Mouse (Mus musculus): ENCODE data around the gene Grem1. TPM values are rescaled to one million over a fixed set of nuclear protein-coding genes. Genes with fewer than 3 reads are reported as not detected.

Grem1 gene
- total RNA-seq (2021): under 1 TPM in 1 of 2 experiments, not detected in 1; 0.77 TPM
- long read RNA-seq, experiment 1: 0 reads
- long read RNA-seq, experiment 2: 0 reads

GRCm38 (mm10) chr2:113758311-113759161, at the start of gene Grem1:
Gene Grem1 (minus strand): TSS chr2:113758646.
- DNase-seq: peak in 1 of 2 experiments; percentile 4

GRCm38 (mm10) chr2:113807640-113808039, 49.2 kb upstream of the Grem1 start:
- DNase-seq: peak; percentile 25 to 79

GRCm38 (mm10) chr2:113806851-113807577, 48.6 kb upstream of the Grem1 start:
- no peak for DNase-seq

DNA sequence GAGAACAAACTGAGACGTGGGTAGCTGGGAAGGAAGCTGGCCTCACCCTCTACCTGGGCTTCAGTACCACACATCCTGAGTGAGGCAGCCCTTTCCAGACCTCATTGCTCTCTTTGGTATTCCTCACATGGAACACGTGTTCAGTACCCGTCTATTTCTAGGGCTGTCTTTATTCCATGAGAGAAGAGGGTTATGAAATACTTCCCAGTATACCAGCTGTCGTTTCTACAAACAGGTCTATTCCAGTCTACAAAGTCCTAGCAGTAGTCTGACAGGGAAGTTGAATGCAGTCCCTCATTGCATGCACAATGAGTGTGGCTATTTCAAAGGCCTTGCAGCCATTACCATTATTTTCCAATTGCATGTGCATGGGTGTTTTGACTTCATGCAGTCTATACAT, 47.3 kb upstream of the Grem1 start:
- DNase-seq: no peak

DNA sequence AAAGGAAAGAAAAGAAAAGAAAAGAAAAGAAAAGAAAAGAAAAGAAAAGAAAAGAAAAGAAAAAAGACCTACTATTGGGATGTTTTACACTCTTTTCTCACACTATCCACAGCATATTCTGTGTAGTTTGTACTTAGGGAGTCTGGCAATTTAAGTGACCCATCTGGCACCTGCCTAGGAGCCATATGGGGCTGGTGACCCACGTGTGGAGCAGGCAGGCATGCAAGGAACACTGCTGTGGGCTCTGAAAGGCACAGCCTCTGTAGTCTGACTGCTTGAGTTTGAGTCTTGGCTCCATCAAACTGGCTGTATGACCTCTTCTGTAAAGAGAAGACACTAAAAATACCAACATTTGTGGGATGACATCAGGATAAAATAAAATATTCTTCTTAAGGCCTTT, 45.3 kb upstream of the Grem1 start:
- DNase-seq: no peak

DNA sequence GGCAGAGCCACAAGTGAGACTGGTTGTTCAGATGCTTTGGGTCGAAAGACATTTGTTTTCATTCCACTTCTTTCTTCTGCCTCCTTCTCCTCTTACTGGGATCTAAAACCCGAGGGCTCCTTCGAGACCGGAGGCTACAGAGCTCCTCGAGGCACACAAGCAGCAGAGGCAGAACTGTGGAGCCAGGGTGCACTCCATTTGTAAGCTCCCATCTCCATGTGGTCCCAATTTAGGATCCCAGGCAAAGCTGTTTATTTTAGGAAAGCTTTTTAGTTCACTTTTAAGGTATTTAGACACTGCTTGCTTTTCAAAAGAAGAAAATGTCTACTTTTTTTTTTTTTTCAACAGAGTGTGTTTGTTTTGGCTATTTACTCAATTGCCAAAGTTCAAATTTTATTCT, 42.4 kb upstream of the Grem1 start:
- DNase-seq: no peak

DNA sequence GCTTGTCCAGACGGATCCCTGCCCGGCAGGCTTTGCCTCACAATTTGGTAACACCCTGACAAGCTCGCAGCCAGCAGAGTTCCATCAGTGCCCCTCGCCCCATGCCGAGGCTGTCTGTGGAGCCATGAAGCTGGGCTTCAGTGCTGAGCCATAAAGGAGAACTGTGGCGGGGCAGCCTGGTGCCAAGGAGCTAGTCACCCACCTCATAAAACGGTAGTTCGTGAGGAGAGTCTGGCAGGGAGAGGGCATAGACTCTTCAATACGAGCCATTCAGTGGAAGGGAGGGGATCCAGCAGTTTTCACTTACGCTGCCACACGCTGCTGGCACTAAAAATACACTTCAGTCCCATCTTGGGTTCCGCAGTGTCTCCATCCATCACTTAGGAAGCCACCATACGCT, 40.2 kb upstream of the Grem1 start:
- no peak for DNase-seq

DNA sequence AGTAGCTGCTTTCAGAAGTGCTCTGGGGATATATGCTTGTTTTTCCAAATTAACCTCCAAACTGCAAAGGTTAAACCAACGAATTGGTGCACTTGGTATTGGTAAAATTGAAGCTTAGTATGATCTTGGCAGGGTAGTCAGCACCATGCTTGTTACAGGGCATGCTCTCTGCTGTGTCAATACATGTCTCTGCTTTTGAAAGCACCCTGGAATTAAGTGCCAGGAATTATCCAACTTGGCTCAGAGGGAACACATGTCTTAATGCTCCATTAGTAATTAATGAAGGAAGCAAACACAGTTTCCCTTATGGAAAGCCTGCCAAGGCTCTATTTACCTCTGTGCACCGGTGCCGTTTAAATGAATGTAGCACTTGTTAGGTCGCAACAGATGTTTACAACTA, 36.7 kb upstream of the Grem1 start:
- no peak for DNase-seq

DNA sequence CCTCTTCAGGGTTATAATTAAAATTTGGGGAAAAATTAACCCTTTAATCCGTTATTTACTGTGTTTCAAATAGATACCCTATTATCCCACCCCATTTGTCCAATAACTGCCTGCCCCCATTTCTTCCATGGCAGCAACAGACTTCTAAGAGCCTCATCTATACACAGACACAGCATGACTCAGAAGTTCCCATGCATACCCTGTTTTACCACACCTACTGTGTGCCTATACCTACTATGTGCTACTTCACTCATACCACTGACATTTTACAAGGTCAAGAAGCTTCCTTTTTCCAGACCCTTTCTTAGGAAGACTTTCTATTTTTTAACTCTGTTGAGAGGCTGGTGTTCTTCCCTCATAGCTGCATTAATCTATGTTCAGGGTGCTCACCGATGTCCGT, 35.1 kb upstream of the Grem1 start:
- no peak for DNase-seq

DNA sequence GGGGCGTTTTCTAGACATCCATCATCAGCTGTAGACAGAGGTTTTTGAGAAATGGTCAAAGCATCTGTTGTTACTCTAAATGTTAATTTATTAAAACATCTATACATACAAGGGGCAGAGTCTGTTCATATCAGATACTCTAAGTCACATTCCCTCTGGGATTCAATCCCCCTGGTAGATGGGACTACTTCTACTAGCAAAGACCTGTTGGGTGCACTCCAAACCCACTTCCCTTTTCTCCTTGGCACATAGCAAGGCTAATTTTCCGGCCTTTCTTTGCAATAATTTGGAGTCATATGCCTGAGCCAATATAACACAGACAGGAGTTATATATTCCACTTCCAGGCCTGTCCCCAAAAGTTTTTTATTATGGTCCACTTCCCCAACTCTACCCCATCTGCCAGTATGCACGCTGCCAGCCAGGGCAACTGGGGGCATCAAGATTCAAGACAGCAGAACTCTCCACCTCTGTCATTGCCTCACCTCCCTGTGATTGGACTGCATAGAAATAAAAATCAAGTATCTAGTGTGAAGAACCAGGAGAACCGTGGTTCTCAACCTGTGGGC, 30.5 kb upstream of the Grem1 start:
- no peak for DNase-seq

DNA sequence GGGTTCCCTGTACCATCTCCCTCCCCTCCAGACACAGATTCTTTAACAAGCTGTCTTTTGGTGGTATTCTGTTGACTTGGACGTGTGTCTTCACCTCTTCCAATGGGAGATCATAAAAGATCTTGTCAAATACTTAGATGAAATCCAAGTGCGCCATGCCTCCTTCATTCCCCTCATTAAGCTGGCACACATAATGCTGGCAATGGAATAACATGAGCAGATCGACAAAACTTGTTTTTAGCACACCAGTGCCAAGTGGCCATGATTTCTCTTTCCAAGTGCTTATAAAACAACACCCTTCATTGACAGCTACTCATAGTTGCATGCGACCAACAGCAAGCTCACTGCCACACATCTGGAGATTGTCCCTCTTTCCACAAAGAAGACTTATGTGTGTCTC, 29.4 kb upstream of the Grem1 start:
- DNase-seq: no peak

GRCm38 (mm10) chr2:113784851-113785250, 26.4 kb upstream of the Grem1 start:
- DNase-seq: no peak

DNA sequence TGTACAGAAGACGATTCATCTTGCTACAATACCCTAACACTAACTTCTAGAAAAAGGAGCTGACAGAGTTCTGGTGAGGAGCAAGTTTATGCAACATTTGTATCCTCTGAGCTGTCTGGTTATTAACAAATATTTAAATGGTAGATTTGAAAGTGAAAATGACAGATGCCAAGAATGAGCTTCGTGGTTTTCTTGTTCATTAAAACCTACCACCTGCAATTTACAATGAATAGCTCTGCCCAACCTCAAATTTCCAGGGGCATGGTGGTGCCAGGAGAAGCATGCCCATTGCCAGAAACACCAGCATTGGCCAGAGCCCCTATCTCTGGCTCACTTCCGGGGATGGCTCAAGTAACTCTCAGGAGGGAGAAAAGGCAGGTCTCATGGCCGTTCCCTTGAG, 23.1 kb upstream of the Grem1 start:
- no peak for DNase-seq

GRCm38 (mm10) chr2:113781107-113781506, 22.7 kb upstream of the Grem1 start:
- no peak for DNase-seq

GRCm38 (mm10) chr2:113779336-113779735, 20.9 kb upstream of the Grem1 start:
- DNase-seq: no peak

DNA sequence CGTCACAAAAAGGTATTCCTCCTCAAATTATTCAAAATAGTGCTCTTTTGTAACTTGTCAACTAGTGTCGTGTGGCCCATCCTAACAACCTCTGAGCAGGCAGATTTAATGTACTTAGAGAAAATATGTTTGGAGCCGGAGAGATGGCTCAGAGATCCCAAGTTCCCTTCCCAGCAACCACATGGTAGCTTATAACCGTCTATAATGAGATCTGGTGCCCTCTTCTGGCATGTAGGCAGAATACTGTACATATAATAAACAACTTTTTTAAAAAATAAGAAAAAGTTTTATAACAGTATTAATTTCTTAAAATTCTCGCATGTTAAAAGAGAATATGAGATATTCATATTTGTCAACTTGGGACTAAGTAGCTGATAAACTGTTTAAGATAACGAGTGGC, 19.6 kb upstream of the Grem1 start:
- no peak for DNase-seq

DNA sequence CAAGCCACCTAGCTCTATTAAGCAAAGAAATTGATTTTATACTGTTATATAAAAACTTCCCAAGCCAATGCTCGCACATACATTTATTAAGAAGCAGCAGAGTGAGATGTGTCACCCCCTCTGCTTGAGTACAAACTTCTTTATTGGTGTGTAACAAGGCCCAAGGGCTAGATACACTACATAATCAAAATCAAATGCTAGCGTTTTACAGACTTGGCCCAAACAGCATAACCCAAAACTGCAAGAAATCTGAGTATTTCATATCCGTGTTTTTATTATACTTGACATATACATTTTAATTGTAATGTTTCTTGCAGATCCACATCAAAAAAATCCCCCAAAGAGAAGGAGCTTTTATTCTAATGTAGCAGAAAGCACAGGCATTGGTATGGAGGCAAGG, 17.9 kb upstream of the Grem1 start:
- no peak for DNase-seq

DNA sequence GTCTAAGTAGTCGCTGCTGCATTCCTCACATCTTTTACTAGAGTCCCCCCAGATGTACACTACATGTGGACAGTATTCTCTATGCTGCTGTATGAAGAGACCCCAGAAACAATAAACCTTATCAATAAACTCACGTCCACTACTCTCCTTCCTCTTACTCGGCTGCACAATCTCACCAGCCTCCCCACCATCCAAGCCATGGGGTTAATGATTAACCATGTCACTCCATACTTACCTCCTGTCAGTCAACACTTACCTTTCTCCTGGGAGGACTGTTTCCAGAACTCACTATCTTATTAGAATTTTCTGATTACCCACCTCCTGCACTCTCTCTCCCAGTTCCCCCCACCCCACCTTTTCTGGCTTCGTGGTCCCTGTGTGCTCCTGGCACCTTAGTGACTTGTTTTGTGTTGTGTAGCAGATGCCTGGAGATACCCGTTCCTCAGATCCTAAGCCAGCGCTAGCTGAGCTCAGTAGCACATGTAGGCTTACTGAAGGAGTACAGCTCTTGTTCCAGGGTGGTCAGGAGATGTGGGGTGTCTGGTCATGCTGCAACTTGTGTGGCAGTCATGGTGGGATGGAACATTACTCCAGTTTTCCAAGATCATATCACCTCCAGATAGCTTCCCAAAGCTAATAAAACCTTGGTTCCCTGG, 15.8 kb upstream of the Grem1 start:
- no peak for DNase-seq

DNA sequence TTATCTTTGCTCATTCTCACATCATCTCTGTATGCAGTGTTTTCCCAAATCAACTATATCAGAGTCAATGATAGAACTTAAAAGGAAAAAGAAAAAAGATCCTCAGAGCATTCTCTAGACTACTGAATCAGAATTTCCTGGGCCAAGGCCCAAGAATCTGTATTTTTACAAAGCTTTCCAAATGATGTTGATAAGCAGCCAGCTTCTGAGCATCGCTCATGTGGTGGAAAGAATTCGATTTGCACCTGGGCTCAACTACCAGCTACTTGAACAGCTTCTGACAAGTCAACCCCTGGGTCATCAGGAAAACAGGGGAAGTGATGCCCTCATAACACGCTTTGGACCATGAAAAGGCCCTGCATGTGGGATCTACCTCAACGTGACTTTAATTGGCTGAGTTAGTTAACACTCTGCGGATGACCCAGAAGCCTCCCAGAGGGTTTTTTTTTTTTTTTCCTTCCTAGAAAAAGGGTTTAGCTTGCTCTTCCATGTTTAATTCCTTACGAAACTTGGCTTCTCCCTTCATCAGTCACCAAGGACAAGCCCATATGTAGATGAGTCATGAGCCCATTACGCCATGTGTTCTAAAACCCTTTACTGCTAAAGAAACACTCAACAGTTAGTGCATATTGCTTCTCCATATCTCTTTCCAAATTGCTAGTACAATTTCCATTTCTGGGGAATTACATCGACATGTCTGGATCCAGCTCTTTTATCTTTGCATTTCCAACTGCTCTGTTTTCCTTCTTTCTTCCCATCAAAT, 10.3 kb upstream of the Grem1 start:
- no peak for DNase-seq

- DNase-seq: no peak
Measured at GRCm38 (mm10) chr2:113765885-113766284, 7.4 kb upstream of the Grem1 start.

GRCm38 (mm10) chr2:113764968-113765367, 6.5 kb upstream of the Grem1 start:
- DNase-seq: no peak
